In the genomic region with DNA sequence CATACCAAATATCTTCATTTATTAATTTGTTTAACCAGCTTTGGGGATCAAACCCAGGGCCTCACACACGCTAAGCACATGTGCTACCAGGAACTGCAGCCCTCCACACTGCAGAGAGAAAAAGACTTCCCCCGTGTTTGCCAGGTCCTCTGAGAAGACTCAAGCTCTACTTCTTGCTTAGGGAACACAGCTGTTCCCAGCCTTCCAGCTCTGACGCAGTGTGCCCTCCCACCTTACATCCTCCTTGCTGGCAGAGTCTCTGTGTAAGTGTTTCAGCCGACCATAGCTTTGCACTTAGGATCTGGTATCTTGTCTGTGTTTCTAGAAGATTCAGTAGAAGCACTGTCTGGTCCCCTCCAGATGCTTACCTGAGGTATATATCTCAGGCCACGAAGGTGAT, we compare ENCODE assay signal across 18 mouse cellular contexts.
DNase-seq lines count a peak whose midpoint lies in the region; ATAC-seq and TF ChIP-seq lines count a peak whose summit lies in the region.
"Had no signal": no experiment of that assay in that cellular context is flagged by ENCODE, and none has a peak within 500 bp of the region (broad histone marks: within the 10 kb centered on the region; RNA-seq: fewer than 3 reads in every experiment).

No protein-coding gene starts in this region.

- H3K36me3 ChIP-seq in forebrain, embryonic 16.5 days (ENCODE audit: control insufficient read depth, insufficient read depth): no peaks in the 10 kb centered on the region
- H3K36me3 ChIP-seq: embryonic facial prominence, embryonic 12.5 days; forebrain, embryonic 15.5 days; heart, embryonic 13.5 days; hindbrain, embryonic 15.5 days had no signal

- no peaks in the 10 kb centered on the region for H3K27me3 ChIP-seq in forebrain, embryonic 16.5 days (replicated peaks; ENCODE audit: control insufficient read depth, insufficient read depth, low read length)
- H3K27me3 ChIP-seq: embryonic facial prominence, embryonic 12.5 days; forebrain, embryonic 15.5 days; heart, embryonic 13.5 days; hindbrain, embryonic 15.5 days had no signal

- H3K4me3 ChIP-seq in left cerebral cortex, adult 2 months: no peak overlapping the region
- no peak overlapping the region for H3K4me3 ChIP-seq in forebrain, embryonic 16.5 days (replicated peaks; ENCODE audit: low read length)
- H3K4me3 ChIP-seq: embryonic facial prominence, embryonic 12.5 days; forebrain, embryonic 15.5 days; gastrocnemius, adult 2 months; heart, embryonic 13.5 days; hindbrain, embryonic 15.5 days had no signal

- TF ChIP-seq CTCF in left cerebral cortex, adult 2 months (IDR thresholded peaks at IDR 0.05): no peak

- intact Hi-C loops in left cerebral cortex, adult 2 months (cut with DNase I): no loop called here
- intact Hi-C loops in left cerebral cortex, postnatal 4 days (cut with DNase I): no loop called here

- 85% methylated on average over 5 of the region's 5 CpGs for WGBS in forebrain, embryonic 16.5 days

- no peak for ATAC-seq in forebrain, embryonic 16.5 days
- ATAC-seq: forebrain, embryonic 15.5 days had no signal

- no peak overlapping the region for H3K9ac ChIP-seq in forebrain, embryonic 16.5 days (replicated peaks; ENCODE audit: low read depth, low read length)
- H3K9ac ChIP-seq: embryonic facial prominence, embryonic 12.5 days; forebrain, embryonic 15.5 days; heart, embryonic 13.5 days; hindbrain, embryonic 15.5 days had no signal

- peak; percentile 36 to 63 for DNase-seq in frontal cortex, adult 2 months (ENCODE audit: extremely low spot score in 1 of 2, low spot score in 1 of 2)
- no peak for DNase-seq in frontal cortex, postnatal 10 days (ENCODE audit: low spot score in 2 of 2)
- peak in 1 of 2 experiments; percentile 31 for DNase-seq in left cerebral cortex, adult 2 months (ENCODE audit: extremely low spot score in 1 of 2, low spot score in 2 of 2)
- no peak for DNase-seq in left cerebral cortex, postnatal 4 days
- DNase-seq in right cerebral cortex, postnatal 25 days: peak; percentile 38
- no peak for DNase-seq in right cerebral cortex, postnatal 4 days
- DNase-seq: adrenal gland, postnatal 10 days; cerebellum, adult 11-12 months; cerebellum, adult 9-10 months; cerebellum, postnatal 25 days; gastrocnemius, adult 2 months; gastrocnemius, postnatal 25 days; heart, postnatal 36 days had no signal

- H3K4me1 ChIP-seq in forebrain, embryonic 16.5 days (replicated peaks; ENCODE audit: control insufficient read depth, insufficient read depth, low read length): peaks cover 1% of the 10 kb centered on the region; the same call in 1 of the 2 replicates

- no peaks in the 10 kb centered on the region for H3K9me3 ChIP-seq in forebrain, embryonic 16.5 days (ENCODE audit: control insufficient read depth, low read length)
- H3K9me3 ChIP-seq: embryonic facial prominence, embryonic 12.5 days; forebrain, embryonic 15.5 days; heart, embryonic 13.5 days; hindbrain, embryonic 15.5 days had no signal

- peak overlapping the region; percentile 38; the same call in 1 of the 2 replicates for H3K27ac ChIP-seq in left cerebral cortex, adult 2 months
- no peak overlapping the region; the same call in 1 of the 2 replicates for H3K27ac ChIP-seq in forebrain, embryonic 16.5 days (ENCODE audit: low read length)
- H3K27ac ChIP-seq: embryonic facial prominence, embryonic 12.5 days; forebrain, embryonic 15.5 days; gastrocnemius, adult 2 months; heart, embryonic 13.5 days; hindbrain, embryonic 15.5 days had no signal

- H3K4me2 ChIP-seq in forebrain, embryonic 16.5 days (ENCODE audit: low read length): no peak overlapping the region
- H3K4me2 ChIP-seq: embryonic facial prominence, embryonic 12.5 days; forebrain, embryonic 15.5 days; heart, embryonic 13.5 days; hindbrain, embryonic 15.5 days had no signal

Comparison
In these comparisons a context has a peak if more than half of its experiments do, and no peak if none do; other contexts are left out.
1. DNase-seq: peak in frontal cortex, adult 2 months (2 of 2) and right cerebral cortex, postnatal 25 days (single experiment); none in frontal cortex, postnatal 10 days (0 of 2), left cerebral cortex, postnatal 4 days (single experiment) and right cerebral cortex, postnatal 4 days (single experiment).